Mouse (Mus musculus): ENCODE measurements around the gene Dcst1.

Dcst1 gene

GRCm38 (mm10) chr3:89365153-89365485 is at the start of gene Dcst1:
Gene Dcst1 (minus strand): TSS chr3:89365253.
- DNase-seq (ENCODE audit: extremely low read depth, low read depth): no peak

DNA sequence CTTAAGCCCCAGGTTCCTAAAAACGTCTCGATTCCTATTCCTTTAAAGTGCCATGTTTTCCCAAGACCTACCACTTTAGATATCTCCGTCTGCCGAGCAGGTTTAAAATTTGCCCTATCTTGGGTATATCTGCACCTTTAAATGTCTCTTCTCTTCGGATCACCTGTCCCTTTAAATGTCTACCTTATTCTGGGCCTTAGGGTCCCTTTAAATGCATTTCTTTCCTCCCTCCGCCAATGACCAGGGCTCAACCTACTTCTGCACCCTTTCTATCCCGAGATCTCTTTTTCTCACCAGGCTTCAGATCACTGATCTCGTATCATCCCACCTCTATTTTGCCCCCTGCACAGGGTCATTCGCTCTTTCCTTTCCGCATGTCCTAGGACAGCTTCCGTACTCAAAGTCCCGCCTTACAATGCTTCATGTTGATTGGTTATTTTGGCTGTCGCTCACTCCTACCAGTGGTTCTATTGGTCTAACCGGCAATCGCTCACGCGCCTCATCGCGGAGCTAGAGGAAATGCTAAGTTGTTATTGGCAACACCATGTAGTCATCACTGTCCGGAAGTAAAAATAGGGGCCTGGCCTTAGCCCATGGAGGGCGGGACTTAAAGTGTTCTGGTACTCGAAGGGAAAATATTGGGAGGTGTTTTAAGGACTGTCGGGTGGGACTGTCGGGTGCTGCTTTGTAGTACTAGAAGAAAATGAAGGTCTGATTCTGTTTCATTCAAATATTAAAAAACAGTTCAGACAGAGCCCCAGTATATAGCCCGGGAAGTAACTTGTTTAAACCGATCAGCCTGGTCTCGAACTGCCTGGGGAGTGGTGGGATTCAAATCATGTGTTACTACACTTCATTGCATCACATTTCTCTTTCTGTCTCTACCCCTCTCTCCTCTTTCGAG is 46.7 kb upstream of the Dcst1 start, which contains the start of gene Flad1:
Gene Flad1 (minus strand): TSS at position 381 of the 904 bp plus-strand sequence.
- DNase-seq (ENCODE audit: extremely low read depth, low read depth): peak; percentile 100

GRCm38 (mm10) chr3:89410864-89411263 is 45.8 kb upstream of the Dcst1 start:
- DNase-seq (ENCODE audit: extremely low read depth, low read depth): no peak

- no peak for DNase-seq (ENCODE audit: extremely low read depth, low read depth)
Observed at GRCm38 (mm10) chr3:89409701-89410100, 44.6 kb upstream of the Dcst1 start.

DNA sequence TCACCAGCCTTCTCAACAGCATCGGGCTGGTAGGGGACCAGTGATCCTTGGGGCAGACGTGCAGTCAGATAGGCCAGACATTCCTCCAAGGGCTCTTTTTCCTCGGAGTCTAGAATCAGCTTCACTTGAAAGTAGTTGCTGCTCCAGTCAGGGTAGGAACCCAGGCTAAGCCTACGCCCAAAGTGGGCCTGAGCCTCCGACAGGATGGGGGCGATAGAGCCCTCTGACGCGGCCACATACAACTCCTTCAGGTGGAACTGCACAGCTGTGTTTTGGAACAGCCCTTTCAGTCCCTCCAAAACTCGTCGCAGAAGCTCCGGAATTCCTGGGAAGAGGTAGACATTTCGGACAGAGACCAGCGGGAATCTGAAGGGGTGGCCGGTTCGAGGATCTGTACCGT is 43.4 kb upstream of the Dcst1 start:
- no peak for DNase-seq (ENCODE audit: extremely low read depth, low read depth)

DNA sequence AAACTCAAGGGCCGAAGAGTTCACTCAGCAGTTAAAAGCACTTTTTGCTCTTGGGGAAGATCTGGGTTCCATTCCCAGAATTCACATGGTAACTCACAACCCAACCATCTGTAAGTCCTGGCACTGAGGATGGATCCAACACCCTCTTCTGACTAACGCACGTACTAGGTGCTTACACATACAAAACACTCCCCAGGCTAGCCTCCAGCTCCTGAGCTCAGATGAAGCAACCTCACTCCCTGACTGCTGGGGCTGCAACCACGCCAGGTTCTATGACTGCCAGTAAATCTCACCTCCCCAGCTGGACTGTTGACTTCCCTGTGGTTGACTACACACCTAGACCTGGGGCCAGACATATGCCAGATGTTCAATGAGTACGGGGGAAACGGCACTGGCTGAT is 41.8 kb upstream of the Dcst1 start:
- DNase-seq (ENCODE audit: extremely low read depth, low read depth): no peak

DNA sequence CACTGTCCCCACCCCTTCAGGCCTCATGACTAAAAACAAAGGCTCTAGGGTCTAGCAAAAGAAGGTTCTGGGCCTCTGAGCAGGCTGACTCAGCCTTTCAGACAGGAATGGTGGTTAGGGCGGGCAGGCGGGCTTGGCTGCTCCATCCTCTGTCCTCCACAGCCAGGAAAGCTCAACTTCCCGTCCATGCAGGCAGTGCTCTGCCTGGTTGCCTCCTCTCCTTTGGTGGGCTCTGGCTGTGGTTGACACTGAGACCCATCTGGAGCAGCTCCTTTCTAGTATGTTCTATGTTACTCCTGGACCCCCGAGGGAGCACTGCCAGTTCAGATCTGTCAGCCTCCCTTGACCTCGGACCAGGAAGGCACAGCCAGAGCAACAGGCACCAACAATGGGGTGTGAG is 37.6 kb upstream of the Dcst1 start, which contains the start of gene Lenep:
Gene Lenep (minus strand): TSS at position 101 of the 400 bp plus-strand sequence.
- no peak for DNase-seq (ENCODE audit: extremely low read depth, low read depth)

DNA sequence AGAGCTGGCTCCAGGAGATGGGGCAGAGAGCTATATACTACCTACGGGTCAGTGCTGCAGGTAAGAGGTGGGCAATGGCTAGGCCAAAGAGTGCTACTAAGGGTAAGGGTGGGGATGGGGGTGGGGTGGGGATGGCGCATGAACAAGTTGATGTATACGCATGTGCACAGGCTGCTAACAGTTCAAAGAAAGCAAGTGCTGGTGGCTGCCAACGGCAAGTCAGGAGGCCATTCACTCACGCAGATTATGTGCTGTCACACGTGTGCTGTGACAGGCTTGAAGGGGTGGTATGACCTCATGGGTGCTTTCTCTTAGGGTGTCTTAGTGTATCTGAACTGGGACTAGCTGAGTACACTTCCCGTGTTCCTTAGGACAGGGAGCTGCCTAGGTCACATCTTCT is 36.3 kb upstream of the Dcst1 start:
- DNase-seq (ENCODE audit: extremely low read depth, low read depth): no peak

GRCm38 (mm10) chr3:89396654-89397005 is 31.6 kb upstream of the Dcst1 start:
- DNase-seq (ENCODE audit: extremely low read depth, low read depth): no peak

- peak; percentile 77 for DNase-seq (ENCODE audit: extremely low read depth, low read depth)
Observed at GRCm38 (mm10) chr3:89395806-89396653, 31.0 kb upstream of the Dcst1 start.

DNA sequence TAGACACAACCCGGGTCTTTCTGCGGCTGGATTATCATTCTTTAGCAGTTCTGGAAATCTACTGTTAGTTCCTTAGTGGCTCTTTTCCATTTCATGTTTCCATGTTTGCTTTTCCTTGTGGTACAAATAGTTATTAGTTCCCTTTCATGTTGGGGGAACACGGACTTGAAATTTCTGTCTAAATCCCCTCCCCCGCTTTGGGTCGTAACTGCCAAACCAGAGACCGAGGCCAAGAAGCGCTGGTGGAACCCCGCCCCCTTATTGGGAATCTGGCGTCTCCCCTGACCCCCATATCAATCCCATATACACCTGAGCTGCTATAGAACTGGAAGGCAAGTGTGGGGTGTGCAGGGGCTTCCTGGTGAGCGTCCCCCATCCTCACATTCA is 30.4 kb upstream of the Dcst1 start:
- no peak for DNase-seq (ENCODE audit: extremely low read depth, low read depth)

DNA sequence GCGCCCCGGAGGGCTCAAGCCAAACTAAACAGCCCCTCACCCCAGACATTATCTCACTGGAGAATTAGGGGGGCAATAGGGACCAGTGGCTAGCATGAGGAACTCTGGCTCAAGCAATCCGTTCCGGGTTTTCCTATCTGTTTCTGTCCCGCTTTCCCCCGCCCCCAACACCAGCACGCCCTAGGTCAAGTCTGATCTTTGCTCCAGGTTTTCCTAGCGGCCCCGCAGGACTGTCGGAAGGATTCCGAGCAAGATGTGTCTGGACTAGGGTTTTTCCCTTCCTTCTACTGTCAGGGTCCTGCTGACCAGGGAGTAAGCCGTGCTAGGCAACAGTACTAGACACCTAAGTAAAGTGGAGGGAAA is 29.8 kb upstream of the Dcst1 start:
- peak; percentile 85 for DNase-seq (ENCODE audit: extremely low read depth, low read depth)

DNA sequence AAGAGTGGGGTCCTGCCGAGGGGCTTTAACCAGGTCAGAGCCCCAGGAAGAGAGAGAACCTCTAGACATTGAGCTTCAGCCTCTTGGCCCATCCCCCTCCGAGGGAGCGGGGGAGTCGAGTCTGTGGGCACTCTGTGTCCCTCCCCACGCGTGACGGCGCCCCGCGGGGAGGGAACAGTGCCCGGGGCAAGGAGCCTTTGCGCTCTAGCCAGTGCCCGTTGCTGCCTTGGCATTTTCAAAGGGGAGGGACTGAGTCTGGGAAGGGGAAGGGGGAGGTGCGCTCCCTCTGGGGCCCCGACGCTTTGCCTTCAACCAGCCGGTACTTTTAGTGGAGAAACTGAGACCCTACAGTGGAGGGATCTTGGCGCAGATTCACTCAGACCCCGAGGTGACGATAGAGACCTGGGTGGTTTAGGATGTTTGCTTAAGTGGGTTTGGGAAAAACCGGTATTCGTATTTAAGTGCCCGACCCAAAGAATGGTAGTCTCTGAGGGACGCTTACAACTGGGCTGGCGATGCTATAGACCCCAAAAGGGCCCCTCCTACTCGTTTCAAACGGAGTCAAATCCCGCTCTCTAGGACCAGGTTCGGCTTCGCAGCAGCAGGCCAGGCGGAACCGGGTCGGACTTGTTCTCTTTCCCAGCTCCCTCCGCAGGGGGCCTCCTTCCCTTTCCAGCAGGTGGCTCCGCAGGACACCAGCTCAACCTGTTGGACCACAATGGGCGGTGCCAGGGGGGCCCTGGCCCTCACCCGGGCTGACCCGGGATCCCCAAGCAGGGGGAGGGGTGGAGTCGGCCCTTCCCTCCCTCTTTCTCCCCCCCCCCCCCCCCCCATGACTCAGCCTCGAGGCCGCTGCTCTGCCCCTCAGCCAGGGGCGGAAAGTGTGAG is 29.2 kb upstream of the Dcst1 start, which contains the start of gene Zbtb7b:
Gene Zbtb7b (minus strand): TSS at position 771 of the 888 bp plus-strand sequence.
- DNase-seq (ENCODE audit: extremely low read depth, low read depth): peak; percentile 74

DNA sequence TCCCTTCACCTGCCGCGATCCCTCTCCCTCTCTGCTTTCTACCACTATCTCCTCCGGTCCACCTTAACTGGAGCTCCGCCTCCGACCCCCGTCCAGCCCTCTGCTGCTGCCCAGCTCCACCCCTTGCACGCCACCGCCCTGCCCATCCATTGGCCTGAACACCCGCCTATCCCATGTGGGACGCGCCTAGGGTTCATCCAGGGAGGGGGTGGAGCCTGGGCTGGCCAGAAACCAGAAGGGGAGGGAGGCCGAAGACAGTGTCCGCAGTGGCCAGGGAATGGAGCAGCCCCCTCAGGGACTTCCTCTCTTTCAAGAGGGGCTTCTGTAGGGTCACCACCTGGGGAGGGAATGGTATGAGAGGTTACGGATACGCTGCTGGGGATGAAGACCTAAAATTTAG is 28.6 kb upstream of the Dcst1 start:
- peak; percentile 95 for DNase-seq (ENCODE audit: extremely low read depth, low read depth)

GRCm38 (mm10) chr3:89392871-89393311 is 27.8 kb upstream of the Dcst1 start:
- no peak for DNase-seq (ENCODE audit: extremely low read depth, low read depth)

DNA sequence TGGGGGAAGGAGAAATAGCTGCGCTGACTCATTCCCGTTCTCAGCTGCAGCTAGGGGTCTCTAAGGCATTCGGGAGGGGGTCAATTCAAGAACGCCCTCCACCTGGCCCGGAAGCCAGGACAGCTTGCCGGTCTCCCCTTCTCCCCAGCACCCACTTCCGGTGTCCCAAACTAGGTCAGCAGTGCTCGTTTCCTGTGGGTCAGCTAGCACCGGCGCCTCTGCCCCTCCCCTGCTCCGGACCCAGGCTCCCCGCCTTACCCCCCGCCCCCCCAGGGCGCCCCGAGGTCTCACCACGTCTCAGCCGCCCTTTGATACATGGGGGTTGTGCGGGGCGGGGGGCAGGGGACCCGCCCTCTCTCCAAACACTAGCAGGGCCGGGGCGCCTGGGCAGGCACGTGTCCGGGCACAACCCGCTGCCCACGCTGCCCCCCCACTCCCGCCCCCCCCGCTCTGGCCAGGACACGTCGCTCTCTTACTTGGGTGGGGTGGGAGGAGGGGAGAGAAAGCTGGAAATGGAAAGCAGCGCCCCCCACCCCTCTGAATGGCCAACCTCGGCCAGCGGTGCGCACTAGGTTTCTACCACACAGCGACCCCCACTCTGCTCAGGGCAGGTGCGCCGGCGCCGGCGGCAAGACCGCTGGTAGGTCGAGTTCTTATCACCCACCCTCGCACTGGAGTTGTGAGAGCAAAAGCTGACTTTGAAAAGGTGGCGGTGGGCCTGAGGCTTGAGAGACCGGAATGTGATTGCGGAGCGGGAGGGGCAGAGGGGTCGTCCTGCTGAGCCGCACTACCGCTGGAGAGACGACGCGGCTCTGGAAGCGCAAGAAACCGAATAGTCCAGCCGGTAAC is 26.8 kb upstream of the Dcst1 start:
- no peak for DNase-seq (ENCODE audit: extremely low read depth, low read depth)

DNA sequence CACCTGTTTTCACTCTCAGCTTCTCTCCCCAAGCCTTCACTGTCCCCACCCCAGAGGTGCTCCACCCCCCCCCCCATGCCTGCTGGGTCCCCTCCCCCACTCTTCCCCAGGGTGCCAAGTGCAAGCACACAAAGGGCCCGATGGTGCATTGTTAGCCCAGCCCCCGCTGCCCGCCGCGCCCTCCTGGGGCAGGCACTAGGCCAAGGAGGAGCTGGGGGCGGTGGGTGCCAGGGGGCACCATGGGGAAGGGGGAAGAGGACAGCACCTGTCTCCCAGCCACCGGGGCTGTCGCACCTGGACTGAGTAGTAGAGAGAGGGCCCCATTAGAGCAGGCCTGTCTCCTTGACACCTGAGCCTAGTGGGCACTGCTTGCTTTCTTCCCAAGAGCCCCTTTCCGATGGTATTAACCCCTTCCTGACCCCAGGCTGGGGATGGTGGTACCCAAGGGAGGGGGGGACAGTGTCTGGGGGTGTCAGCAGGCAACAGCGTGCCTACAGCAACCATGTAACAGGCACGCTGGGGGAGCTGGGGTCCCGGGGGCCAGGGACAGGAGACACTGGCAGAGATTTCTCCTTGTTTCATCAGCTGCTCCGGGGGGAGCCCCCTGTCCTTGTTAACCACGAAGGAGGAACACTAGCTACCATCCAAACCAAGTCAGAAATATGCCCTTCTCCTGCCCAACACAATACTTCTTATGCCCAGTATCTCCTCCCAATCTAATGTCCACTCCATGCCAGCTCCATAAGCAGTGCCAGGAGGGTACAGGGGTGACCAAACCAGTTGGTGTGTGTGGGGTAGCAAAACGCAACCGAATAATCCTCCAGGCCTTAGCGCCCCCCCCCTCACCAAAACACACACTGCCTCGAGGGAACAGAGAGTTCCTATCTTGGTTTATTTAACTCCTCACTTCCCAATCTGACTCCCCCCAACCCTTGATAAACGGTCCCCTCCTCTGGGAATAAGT is 25.9 kb upstream of the Dcst1 start:
- no peak for DNase-seq (ENCODE audit: extremely low read depth, low read depth)

GRCm38 (mm10) chr3:89390111-89390515 is 25.1 kb upstream of the Dcst1 start:
- DNase-seq (ENCODE audit: extremely low read depth, low read depth): no peak

Data from MEL-GATA-1-ER (cell line).